Mouse (Mus musculus): ENCODE measurements around the gene Terf2ip. TPM values are rescaled to one million over a fixed set of nuclear protein-coding genes. Genes with fewer than 3 reads are reported as not detected.

The Terf2ip gene
- total and polyA plus RNA-seq, 2 experiments from 2014 or later, result 61.5 to 71.2 TPM

- Histone ChIP-seq H3K4me2 (ENCODE audit: low read depth) (no peak overlapping the region), H3K27me3 (ENCODE audit: insufficient read depth, low read length) (no peaks in the 10 kb centered on the region), H3K9ac (no peak overlapping the region), H3K9me3 (ENCODE audit: low read length) (no peaks in the 10 kb centered on the region), H3K4me3 (ENCODE audit: low read depth, low read length) (no peak overlapping the region), H3K4me1 (ENCODE audit: insufficient read depth) (no peaks in the 10 kb centered on the region), H3K27ac (ENCODE audit: low read depth, low read length) (no peak overlapping the region), H3K36me3 (ENCODE audit: insufficient read depth) (no peaks in the 10 kb centered on the region)
- DNase-seq, result no peak
- no peak for ATAC-seq
- TF ChIP-seq CTCF (IDR thresholded peaks at IDR 0.05; ENCODE audit: low read depth), result no peak
Measured at GRCm38 (mm10) chr8:112054456-112054855, 43.3 kb downstream of the Terf2ip start.

GRCm38 (mm10) chr8:112061372-112061771 lies 50.2 kb downstream of the Terf2ip start:
- Histone ChIP-seq H3K9me3 (ENCODE audit: low read length) (no peaks in the 10 kb centered on the region), H3K4me1 (ENCODE audit: insufficient read depth) (no peaks in the 10 kb centered on the region), H3K27ac (ENCODE audit: low read depth, low read length) (no peak overlapping the region), H3K36me3 (ENCODE audit: insufficient read depth) (no peaks in the 10 kb centered on the region), H3K4me2 (ENCODE audit: low read depth) (no peak overlapping the region), H3K27me3 (ENCODE audit: insufficient read depth, low read length) (no peaks in the 10 kb centered on the region), H3K4me3 (ENCODE audit: low read depth, low read length) (no peak overlapping the region), H3K9ac (no peak overlapping the region)
- peak; percentile 67 for ATAC-seq
- peak; percentile 89 for DNase-seq
- WGBS, result 37% methylated on average over 4 of the region's 4 CpGs
- TF ChIP-seq CTCF (IDR thresholded peaks at IDR 0.05; ENCODE audit: low read depth), result peak; percentile 87

Other genes starting within 250 kb of the Terf2ip start
- 121 and 128 TPM in 2 replicates for gene Cfdp1, start 157.1 kb upstream of the Terf2ip start, total RNA-seq (2014; rRNA removed)
- gene Cfdp1, start 157.1 kb upstream of the Terf2ip start, polyA plus RNA-seq (2015; fragmentation: Nextera tagmentation; extraction: Ambion mirVana), result 195 and 214 TPM in 2 replicates
- gene Tmem170, start 134.6 kb upstream of the Terf2ip start, total RNA-seq (2014; rRNA removed), result 3.0 and 3.6 TPM in 2 replicates
- 1.5 and 2.0 TPM in 2 replicates for gene Tmem170, start 134.6 kb upstream of the Terf2ip start, polyA plus RNA-seq (2015; fragmentation: Nextera tagmentation; extraction: Ambion mirVana)
- gene Chst5, start 101.0 kb upstream of the Terf2ip start, total RNA-seq (2014; rRNA removed), result 1.5 and 3.7 TPM in 2 replicates
- 1.8 and 2.6 TPM in 2 replicates for gene Chst5, start 101.0 kb upstream of the Terf2ip start, polyA plus RNA-seq (2015; fragmentation: Nextera tagmentation; extraction: Ambion mirVana)
- 15.9 and 19.9 TPM in 2 replicates for gene Tmem231, start 77.5 kb upstream of the Terf2ip start, total RNA-seq (2014; rRNA removed)
- gene Tmem231, start 77.5 kb upstream of the Terf2ip start, polyA plus RNA-seq (2015; fragmentation: Nextera tagmentation; extraction: Ambion mirVana), result 12.3 and 14.7 TPM in 2 replicates
- 155 and 165 TPM in 2 replicates for gene Gabarapl2, start 70.7 kb upstream of the Terf2ip start, total RNA-seq (2014; rRNA removed)
- gene Gabarapl2, start 70.7 kb upstream of the Terf2ip start, polyA plus RNA-seq (2015; fragmentation: Nextera tagmentation; extraction: Ambion mirVana), result 484 and 489 TPM in 2 replicates
- gene Adat1, start 19.1 kb upstream of the Terf2ip start, total RNA-seq (2014; rRNA removed), result 4.5 TPM in 2 replicates
- 3.4 and 4.3 TPM in 2 replicates for gene Adat1, start 19.1 kb upstream of the Terf2ip start, polyA plus RNA-seq (2015; fragmentation: Nextera tagmentation; extraction: Ambion mirVana)
- 125 and 136 TPM in 2 replicates for gene Kars, start 75 bp upstream of the Terf2ip start, total RNA-seq (2014; rRNA removed)
- 160 and 165 TPM in 2 replicates for gene Kars, start 75 bp upstream of the Terf2ip start, polyA plus RNA-seq (2015; fragmentation: Nextera tagmentation; extraction: Ambion mirVana)
- not detected in 2 replicates for gene Gm6793, start 3.6 kb downstream of the Terf2ip start, total RNA-seq (2014; rRNA removed)
- 0.16 and 0.35 TPM in 2 replicates for gene Gm6793, start 3.6 kb downstream of the Terf2ip start, polyA plus RNA-seq (2015; fragmentation: Nextera tagmentation; extraction: Ambion mirVana)